Mouse (Mus musculus): ENCODE data around the gene Bglap3.
A peak's percentile ranks its signal among the peaks of the same experiment; 100 is the strongest.
"Not testable (repeated sequence)": the region's sequence is repeated elsewhere in the genome, so short reads cannot be mapped to it uniquely, and the experiment has no call there.

The Bglap3 gene

GRCm38 (mm10) chr3:88372643-88373042, at the start of gene Bglap3:
Bglap3 (minus strand) TSS chr3:88372743.
- DNase-seq (ENCODE audit: low spot score): not testable (repeated sequence)

- DNase-seq (ENCODE audit: low spot score): no peak
These were observed 49.6 kb upstream of the Bglap3 start for GRCm38 (mm10) chr3:88422020-88422720.

- no peak for DNase-seq (ENCODE audit: low spot score)
These were observed 48.2 kb upstream of the Bglap3 start for GRCm38 (mm10) chr3:88420771-88421170.

GRCm38 (mm10) chr3:88418016-88418415, 45.5 kb upstream of the Bglap3 start:
- no peak for DNase-seq (ENCODE audit: low spot score)

- no peak for DNase-seq (ENCODE audit: low spot score)
These were observed 43.1 kb upstream of the Bglap3 start for GRCm38 (mm10) chr3:88415668-88416067.

- no peak for DNase-seq (ENCODE audit: low spot score)
These were observed 40.1 kb upstream of the Bglap3 start for GRCm38 (mm10) chr3:88412636-88413035.

- DNase-seq (ENCODE audit: low spot score): no peak
These were observed 39.1 kb upstream of the Bglap3 start for GRCm38 (mm10) chr3:88411681-88412080.

GRCm38 (mm10) chr3:88410645-88411031, 38.1 kb upstream of the Bglap3 start:
- DNase-seq (ENCODE audit: low spot score): peak; percentile 25

GRCm38 (mm10) chr3:88409741-88410644, 37.5 kb upstream of the Bglap3 start, which contains the start of gene Pmf1:
Pmf1 (minus strand) TSS chr3:88410331.
- peak; percentile 83 for DNase-seq (ENCODE audit: low spot score)

- DNase-seq (ENCODE audit: low spot score): peak; percentile 23
These were observed 36.4 kb upstream of the Bglap3 start for GRCm38 (mm10) chr3:88408953-88409352.

GRCm38 (mm10) chr3:88407529-88407928, 35.0 kb upstream of the Bglap3 start:
- no peak for DNase-seq (ENCODE audit: low spot score)

- DNase-seq (ENCODE audit: low spot score): peak; percentile 58
These were observed 34.5 kb upstream of the Bglap3 start for GRCm38 (mm10) chr3:88407090-88407489.

- DNase-seq (ENCODE audit: low spot score): no peak
These were observed 31.1 kb upstream of the Bglap3 start for GRCm38 (mm10) chr3:88403522-88404230.

- DNase-seq (ENCODE audit: low spot score): no peak
These were observed 26.1 kb upstream of the Bglap3 start for GRCm38 (mm10) chr3:88398666-88399065.

- DNase-seq (ENCODE audit: low spot score): no peak
These were observed 23.2 kb upstream of the Bglap3 start for GRCm38 (mm10) chr3:88395742-88396141.

GRCm38 (mm10) chr3:88395288-88395687, 22.7 kb upstream of the Bglap3 start:
- DNase-seq (ENCODE audit: low spot score): no peak

GRCm38 (mm10) chr3:88393776-88394375, 21.3 kb upstream of the Bglap3 start:
- DNase-seq (ENCODE audit: low spot score): no peak

- DNase-seq (ENCODE audit: low spot score): no peak
These were observed 11.8 kb upstream of the Bglap3 start, which contains the start of gene Bglap for GRCm38 (mm10) chr3:88384364-88384763. Bglap (minus strand) TSS chr3:88384464.

- DNase-seq (ENCODE audit: low spot score): not testable (repeated sequence)
These were observed 9.8 kb upstream of the Bglap3 start for GRCm38 (mm10) chr3:88382383-88382782.

- DNase-seq (ENCODE audit: low spot score): not testable (repeated sequence)
These were observed 9.1 kb upstream of the Bglap3 start for GRCm38 (mm10) chr3:88381389-88382315.

- not testable (repeated sequence) for DNase-seq (ENCODE audit: low spot score)
These were observed 6.1 kb upstream of the Bglap3 start, which contains the start of gene Bglap2 for GRCm38 (mm10) chr3:88378599-88378998. Bglap2 (minus strand) TSS chr3:88378699.

All from ovary, postnatal 14 days (tissue).